Mouse (Mus musculus) heart, adult 2 months (tissue): ENCODE data around the gene Helt.

Source experiments
- CTCF ChIP-seq: fragments of 200-600 bp; IDR thresholded peaks from 2 replicates; pipeline ENCODE4 v1.8.1; 2022; ENCODE audit warnings: antibody characterized with exemption, mild to moderate bottlenecking, moderate library complexity
- POLR2A ChIP-seq: fragments of 200-500 bp; IDR thresholded peaks from 2 replicates; pipeline ENCODE4 v1.6.1; 2011; ENCODE audit warnings: mild to moderate bottlenecking, low read depth, low read length, control low read depth; ENCODE audit not compliant: insufficient read depth

GRCm38 (mm10) chr8:46251561-46251960 is 42.9 kb downstream of the Helt start:
- TF ChIP-seq CTCF (no peak), POLR2A (no peak)
